Mouse (Mus musculus) spleen, adult 2 months (tissue): ENCODE results near the gene Zfp978. TPM values are rescaled to one million over a fixed set of nuclear protein-coding genes. Genes with fewer than 3 reads are reported as not detected.
"Not testable (repeated sequence)": the region's sequence is repeated elsewhere in the genome, so short reads cannot be mapped to it uniquely, and the experiment has no call there.

ENCODE experiments used
- DNase-seq, 2 experiments: peaks; one replicate each; pipeline versions ENCODE4 v3.0.0 to v3.0.0-alpha.2; 2012 to 2021; ENCODE audit warnings: low spot score in 2 of 2, low read depth in 1 of 2
- H3K27ac ChIP-seq: fragments of 200-500 bp; 2 replicates; pipeline ENCODE4 v1.5.1; 2012; ENCODE audit warnings: low read length, inconsistent platforms; ENCODE audit not compliant: insufficient read depth
- H3K27me3 ChIP-seq: fragments of 200-500 bp; 2 replicates; pipeline ENCODE4 v1.6.1; 2012; ENCODE audit warnings: mild to moderate bottlenecking, moderate library complexity, low read length, inconsistent platforms; ENCODE audit not compliant: control insufficient read depth, insufficient read depth
- H3K36me3 ChIP-seq: fragments of 200-500 bp; 2 replicates; pipeline ENCODE4 v1.6.1; 2012; ENCODE audit warnings: mild to moderate bottlenecking, low read length, inconsistent platforms; ENCODE audit not compliant: control insufficient read depth, insufficient read depth
- H3K4me1 ChIP-seq: fragments of 200-500 bp; 2 replicates; pipeline ENCODE4 v1.6.1; 2011; ENCODE audit warnings: inconsistent platforms; ENCODE audit not compliant: control insufficient read depth, insufficient read depth, insufficient read length
- H3K4me3 ChIP-seq: fragments of 200-500 bp; 2 replicates; pipeline ENCODE4 v1.5.1; 2011; ENCODE audit warnings: mild to moderate bottlenecking, inconsistent platforms; ENCODE audit not compliant: insufficient read depth, insufficient read length; ENCODE audit errors: extremely low read depth
- WGBS: fragments of 180-500 bp; shearing (Covaris S2); methylation state at CpG from one replicate; pipeline ENCODE4 v1.1.7; 2018; 5-methylcytosine and 5-hydroxymethylcytosine counted together
- polyA plus RNA-seq: library from polyadenylated mRNA; depleted of rRNA; stranded (reverse); fragments of >200 nt; gene quantifications from 2 replicates; pipeline ENCODE4 v1.2.3, GENCODE M21; 2012

Zfp978 gene
- polyA plus RNA-seq, 1 experiment = not detected

GRCm38 (mm10) chr4:147351376-147351980 is 9.6 kb upstream of the Zfp978 start:
- not testable (repeated sequence) for H3K27me3 ChIP-seq, DNase-seq, H3K4me3 ChIP-seq, H3K27ac ChIP-seq, H3K36me3 ChIP-seq, H3K4me1 ChIP-seq
- 84% methylated on average over 12 of the region's 13 CpGs for WGBS

DNA sequence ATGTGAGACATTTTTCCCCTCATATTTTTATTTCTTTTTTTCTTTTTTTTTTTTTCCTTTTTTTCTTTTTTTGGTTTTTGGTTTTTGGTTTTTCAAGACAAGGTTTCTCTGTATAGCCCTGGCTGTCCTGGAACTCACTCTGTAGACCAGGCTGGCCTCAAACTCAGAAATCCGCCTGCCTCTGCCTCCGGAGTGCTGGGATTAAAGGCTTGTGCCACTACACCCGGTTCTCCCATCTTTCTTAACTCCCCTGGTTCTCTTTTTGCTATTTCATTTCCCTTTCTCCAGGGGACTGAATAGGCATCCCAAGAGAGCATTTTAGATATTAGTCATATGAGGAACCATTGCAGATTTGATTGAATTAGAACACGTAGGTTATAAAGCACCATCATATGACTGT is 7.5 kb upstream of the Zfp978 start:
- not testable (repeated sequence) for H3K27ac ChIP-seq, H3K4me3 ChIP-seq, DNase-seq, H3K36me3 ChIP-seq, H3K27me3 ChIP-seq, H3K4me1 ChIP-seq
- 79% methylated on average over 4 of the region's 4 CpGs for WGBS

DNA sequence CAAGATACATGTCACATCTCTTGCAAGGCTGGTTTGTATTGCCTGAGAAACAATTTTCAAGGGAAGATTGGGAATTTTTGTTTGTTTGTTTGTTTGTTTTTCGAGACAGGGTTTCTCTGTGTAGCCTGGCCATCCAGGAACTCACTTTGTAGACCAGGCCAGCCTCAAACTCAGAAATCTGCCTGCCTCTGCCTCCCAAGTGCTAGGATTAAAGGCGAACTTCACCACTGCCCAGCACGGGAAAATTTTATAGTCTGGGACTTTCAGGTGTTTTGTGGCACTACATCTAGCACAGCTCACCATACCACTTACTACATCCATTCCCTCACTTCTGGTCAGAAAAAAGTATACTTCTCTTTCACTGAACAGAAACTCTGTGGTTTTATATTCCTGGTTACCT is 5.1 kb upstream of the Zfp978 start:
- no CpG with 5 or more reads among the region's 3 CpGs for WGBS
- not testable (repeated sequence) for H3K4me3 ChIP-seq, H3K36me3 ChIP-seq, DNase-seq, H3K4me1 ChIP-seq, H3K27ac ChIP-seq, H3K27me3 ChIP-seq

- H3K27ac ChIP-seq, H3K27me3 ChIP-seq, H3K4me3 ChIP-seq, DNase-seq, H3K4me1 ChIP-seq, H3K36me3 ChIP-seq: not testable (repeated sequence)
- no CpG with 5 or more reads among the region's 2 CpGs for WGBS
Observed at GRCm38 (mm10) chr4:147357195-147357594, 3.9 kb upstream of the Zfp978 start.

- H3K36me3 ChIP-seq, H3K27ac ChIP-seq, H3K4me1 ChIP-seq, H3K4me3 ChIP-seq, DNase-seq, H3K27me3 ChIP-seq: not testable (repeated sequence)
- WGBS = no CpG with 5 or more reads among the region's 1 CpGs
Observed at GRCm38 (mm10) chr4:147361872-147362271, 769 bp downstream of the Zfp978 start.

DNA sequence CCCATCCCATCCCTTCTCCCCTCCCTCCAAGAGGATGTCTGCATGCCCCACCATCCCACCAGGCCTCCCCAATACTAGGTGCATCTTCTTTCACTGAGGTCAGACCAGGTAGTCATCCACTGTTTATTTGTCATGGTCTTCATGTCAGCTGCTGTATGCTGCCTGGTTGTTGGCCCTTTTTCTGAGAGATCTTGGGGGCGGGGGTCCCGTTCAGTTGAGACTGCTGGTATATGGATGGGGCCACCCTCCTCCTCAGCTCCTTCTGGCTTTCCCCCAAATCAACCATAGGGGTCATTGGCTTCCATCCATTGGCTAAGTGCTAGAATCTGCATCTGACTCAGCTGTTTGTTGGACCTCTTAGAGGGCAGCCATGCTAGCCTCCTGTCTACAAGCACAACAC is 8.5 kb downstream of the Zfp978 start:
- H3K4me1 ChIP-seq, H3K27me3 ChIP-seq, H3K4me3 ChIP-seq, H3K27ac ChIP-seq, H3K36me3 ChIP-seq, DNase-seq: not testable (repeated sequence)
- no CpG with 5 or more reads among the region's 2 CpGs for whole genome bisulfite sequencing

DNA sequence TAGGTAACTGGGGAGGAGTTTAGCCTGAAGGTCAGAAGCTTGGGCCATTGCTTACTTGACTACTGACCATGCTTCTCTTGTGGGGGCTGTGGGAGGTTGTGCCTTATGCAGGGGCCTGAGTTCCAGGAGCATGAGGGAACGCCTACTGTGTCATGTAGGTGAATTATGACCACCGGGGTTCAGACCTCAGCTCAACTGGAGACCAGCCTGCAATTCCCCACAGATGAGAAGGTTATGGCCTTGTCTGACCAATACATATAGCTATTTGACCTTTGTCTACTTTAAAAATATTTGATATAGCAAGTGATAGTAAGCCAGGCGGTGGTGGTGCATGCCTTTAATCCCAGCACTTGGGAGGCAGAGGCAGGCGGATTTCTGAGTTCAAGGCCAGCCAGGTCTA is 22.1 kb downstream of the Zfp978 start:
- H3K36me3 ChIP-seq, H3K27ac ChIP-seq, H3K4me3 ChIP-seq, H3K27me3 ChIP-seq, H3K4me1 ChIP-seq, DNase-seq: not testable (repeated sequence)
- WGBS = 90% methylated on average over 4 of the region's 4 CpGs

- not testable (repeated sequence) for DNase-seq, H3K4me1 ChIP-seq
- 77% methylated on average over 3 of the region's 3 CpGs for WGBS
Observed at GRCm38 (mm10) chr4:147397201-147397600, 36.1 kb downstream of the Zfp978 start.

GRCm38 (mm10) chr4:147397934-147398682 is 37.0 kb downstream of the Zfp978 start:
- not testable (repeated sequence) for H3K36me3 ChIP-seq, H3K27ac ChIP-seq, H3K4me3 ChIP-seq, DNase-seq, H3K27me3 ChIP-seq, H3K4me1 ChIP-seq
- WGBS = 75% methylated on average over 6 of the region's 6 CpGs

More at GRCm38 (mm10) chr4:147397201-147397600, 36.1 kb downstream of the Zfp978 start:
- not testable (repeated sequence) for H3K27me3 ChIP-seq, H3K27ac ChIP-seq, H3K36me3 ChIP-seq, H3K4me3 ChIP-seq

GRCm38 (mm10) chr4:147398741-147399140 is 37.6 kb downstream of the Zfp978 start:
- H3K27ac ChIP-seq, H3K36me3 ChIP-seq, DNase-seq, H3K4me1 ChIP-seq, H3K27me3 ChIP-seq, H3K4me3 ChIP-seq: not testable (repeated sequence)
- WGBS = 90% methylated on average over 1 of the region's 1 CpGs

- DNase-seq = not testable (repeated sequence)
- WGBS = 71% methylated on average over 3 of the region's 3 CpGs
Observed at GRCm38 (mm10) chr4:147399505-147399904, 38.4 kb downstream of the Zfp978 start.

More at GRCm38 (mm10) chr4:147399505-147399904, 38.4 kb downstream of the Zfp978 start:
- not testable (repeated sequence) for H3K27ac ChIP-seq, H3K4me1 ChIP-seq, H3K27me3 ChIP-seq, H3K36me3 ChIP-seq, H3K4me3 ChIP-seq
